Mouse (Mus musculus): Measurements from ENCODE around the gene Nelfb. TPM values are rescaled to one million over a fixed set of nuclear protein-coding genes. Genes with fewer than 3 reads are reported as not detected.

Nelfb gene
- total RNA-seq, 2 experiments from 2014 or later: 50.6 to 59.3 TPM

DNA sequence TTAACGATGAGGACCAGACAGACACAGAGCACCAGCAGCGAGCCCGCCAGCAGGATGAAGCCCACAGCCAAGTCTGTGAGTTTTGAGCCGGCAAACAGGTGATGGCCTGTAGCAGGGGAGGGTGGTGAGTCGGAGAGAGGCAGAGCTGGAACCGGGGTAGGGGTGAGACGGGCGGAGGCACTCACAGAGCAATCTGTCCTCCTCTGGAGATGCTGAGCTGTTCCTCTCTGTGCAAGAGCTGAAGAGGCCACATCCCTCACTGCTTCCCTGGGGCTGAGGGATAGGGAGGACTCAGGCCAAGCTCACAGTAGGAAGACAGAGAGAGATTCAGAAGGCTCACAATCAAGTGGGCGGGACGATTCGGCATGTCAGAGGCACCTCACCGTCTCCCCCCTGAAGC is 19.7 kb upstream of the Nelfb start:
- DNase-seq (ENCODE audit: low spot score in 2 of 2): no peak

DNA sequence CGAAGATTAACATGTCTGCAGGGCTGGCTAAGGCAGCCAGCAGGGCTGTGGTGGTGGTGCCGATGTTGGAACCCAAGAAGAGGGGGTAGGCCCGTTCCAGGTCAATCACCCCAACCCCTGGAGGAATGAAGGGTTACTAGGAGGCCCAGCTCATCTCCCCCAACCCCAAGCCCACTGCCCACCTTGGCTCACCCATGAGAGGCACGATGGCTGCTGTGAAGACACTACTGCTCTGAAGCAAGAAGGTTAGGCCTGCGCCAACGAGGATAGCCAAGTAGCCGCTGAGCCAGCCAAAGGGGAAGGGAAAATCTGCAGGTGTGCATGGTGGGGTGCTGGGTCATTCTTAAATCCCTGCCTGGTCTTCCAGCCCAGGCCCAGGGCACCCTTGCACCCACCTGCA is 19.3 kb upstream of the Nelfb start:
- no peak for DNase-seq (ENCODE audit: low spot score in 2 of 2)

DNA sequence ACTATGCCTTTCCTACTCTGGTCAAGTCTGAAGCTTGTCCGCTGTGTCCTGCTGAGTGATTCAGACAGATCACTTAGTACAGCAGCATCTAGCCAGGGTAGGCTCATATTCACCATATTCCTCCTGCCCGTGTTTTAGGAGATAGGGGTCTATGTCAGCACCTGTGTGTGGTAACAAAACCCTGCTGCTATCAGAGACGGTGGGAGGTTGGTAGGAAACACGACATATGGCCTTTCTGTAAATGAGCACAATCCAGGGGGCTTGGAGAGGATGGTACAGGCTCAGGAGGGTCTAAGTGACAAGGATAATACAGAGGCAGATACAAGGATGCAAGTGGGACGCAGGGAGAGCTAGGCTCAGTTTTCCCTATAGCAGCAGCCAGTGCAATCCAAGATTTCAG is 18.3 kb upstream of the Nelfb start:
- DNase-seq (ENCODE audit: low spot score in 2 of 2): no peak

DNA sequence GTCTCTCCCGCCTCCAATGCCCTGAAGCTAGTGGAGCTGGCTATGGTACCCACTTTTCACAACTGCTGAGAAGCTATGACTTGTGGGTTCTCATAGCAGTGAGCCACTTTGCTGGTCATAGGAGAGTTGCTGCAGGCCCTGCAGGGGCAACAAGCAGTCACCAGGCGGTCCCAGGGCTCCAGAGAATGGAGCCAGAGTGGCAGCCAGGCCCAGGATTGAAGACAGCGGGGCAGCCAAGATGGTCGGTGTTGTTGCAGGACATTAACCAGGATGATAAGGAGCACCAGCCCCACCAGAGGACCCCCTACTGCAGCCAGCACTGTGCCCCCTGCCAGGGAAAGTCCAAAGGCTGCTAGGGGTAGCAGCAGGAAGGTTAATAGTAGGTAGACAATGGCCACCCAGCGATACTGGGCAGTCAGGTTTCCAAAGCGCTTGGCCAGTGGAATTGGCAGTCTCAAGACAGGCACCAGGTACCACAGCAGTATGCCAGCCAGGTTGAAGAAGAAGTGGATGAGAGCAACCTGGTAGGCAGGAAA is 17.8 kb upstream of the Nelfb start:
- DNase-seq (ENCODE audit: low spot score in 2 of 2): no peak

DNA sequence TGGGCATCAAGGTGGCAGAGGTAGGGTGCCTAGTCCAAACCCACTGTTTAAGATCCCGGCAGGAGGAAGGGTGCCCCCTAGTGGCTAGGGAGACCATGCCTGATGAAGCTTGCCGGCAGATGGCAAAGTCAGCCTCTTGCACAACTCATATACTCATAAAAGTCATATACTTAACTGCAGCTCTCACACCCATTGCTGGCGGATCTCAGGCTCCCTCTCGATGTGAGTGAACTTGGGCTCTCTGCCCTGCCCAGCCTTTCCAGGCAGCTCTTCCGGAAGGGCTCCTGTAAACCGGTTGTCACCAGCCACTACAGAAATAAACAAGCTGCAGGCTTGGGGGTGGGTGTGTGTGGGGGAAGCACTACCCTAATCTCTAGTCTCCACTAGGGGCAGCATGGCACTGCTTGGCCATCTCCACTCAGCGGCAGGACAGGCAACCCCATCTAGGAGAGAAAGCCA is 17.2 kb upstream of the Nelfb start:
- DNase-seq (ENCODE audit: low spot score in 2 of 2): peak; percentile 79 to 86

DNA sequence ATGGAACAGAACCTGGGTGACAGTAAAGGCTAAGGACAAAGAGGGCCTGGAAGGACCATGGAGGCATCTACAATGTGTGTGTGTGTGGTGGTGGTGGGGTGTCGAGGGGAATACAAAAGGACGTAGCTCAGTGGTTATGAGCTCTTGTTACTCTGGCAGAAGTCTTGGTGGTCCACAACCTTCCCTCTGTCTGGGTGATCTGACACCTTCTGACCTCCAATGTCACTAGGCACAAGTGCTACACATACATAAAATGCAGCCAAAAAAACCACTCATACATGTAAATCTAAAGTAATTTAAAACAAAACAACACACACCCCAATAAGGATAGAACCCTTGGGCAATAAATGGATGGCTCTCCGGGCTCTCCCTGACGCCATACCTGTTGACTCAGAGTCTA is 16.1 kb upstream of the Nelfb start:
- DNase-seq (ENCODE audit: low spot score in 2 of 2): no peak

DNA sequence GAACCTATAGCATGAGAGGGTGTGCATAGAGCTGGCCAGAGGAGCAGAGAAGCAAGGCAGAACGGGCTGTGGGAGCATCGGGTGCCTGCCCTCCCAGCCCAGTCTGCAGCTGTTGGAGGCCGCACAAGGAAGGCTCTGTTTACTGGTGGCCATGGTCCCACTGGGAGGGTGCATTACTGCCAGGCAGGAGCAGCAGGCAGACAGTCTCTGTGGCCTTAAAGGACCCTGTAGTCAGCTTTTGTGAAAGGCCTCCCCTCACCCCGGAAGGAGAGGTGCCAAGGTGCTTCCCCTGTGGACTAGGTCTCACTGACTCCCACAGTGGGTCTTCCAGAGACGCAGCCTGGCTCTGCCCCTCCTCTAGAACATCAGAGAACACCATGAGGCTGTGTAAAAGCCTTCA is 15.6 kb upstream of the Nelfb start:
- DNase-seq (ENCODE audit: low spot score in 2 of 2): peak; percentile 58 to 67

DNA sequence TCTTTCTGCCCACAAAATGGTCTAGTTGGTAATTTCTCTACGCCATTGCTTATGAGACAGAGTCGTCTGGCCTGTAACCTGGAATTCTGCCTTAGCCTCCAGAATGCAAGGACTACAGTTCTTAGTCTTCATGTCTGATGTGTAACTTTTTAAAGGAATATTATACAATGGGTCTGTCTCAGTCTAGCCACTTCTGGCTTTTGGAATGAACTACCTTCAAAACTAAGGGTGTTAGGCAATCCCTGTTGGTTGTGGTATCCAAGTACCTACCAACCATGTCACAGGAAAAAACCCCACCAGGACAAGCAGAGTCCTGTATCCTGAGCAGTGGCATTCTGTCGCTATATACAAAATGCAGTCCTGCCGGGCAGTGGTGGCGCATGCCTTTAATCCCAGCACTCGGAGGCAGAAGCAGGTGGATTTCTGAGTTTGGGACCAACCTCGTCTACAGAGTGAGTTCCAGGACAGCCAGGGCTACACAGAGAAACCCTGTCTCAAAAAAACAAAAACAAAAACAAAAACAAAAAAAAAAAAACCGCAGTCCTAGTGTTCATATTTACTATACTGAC is 14.6 kb upstream of the Nelfb start:
- DNase-seq (ENCODE audit: low spot score in 2 of 2): no peak

DNA sequence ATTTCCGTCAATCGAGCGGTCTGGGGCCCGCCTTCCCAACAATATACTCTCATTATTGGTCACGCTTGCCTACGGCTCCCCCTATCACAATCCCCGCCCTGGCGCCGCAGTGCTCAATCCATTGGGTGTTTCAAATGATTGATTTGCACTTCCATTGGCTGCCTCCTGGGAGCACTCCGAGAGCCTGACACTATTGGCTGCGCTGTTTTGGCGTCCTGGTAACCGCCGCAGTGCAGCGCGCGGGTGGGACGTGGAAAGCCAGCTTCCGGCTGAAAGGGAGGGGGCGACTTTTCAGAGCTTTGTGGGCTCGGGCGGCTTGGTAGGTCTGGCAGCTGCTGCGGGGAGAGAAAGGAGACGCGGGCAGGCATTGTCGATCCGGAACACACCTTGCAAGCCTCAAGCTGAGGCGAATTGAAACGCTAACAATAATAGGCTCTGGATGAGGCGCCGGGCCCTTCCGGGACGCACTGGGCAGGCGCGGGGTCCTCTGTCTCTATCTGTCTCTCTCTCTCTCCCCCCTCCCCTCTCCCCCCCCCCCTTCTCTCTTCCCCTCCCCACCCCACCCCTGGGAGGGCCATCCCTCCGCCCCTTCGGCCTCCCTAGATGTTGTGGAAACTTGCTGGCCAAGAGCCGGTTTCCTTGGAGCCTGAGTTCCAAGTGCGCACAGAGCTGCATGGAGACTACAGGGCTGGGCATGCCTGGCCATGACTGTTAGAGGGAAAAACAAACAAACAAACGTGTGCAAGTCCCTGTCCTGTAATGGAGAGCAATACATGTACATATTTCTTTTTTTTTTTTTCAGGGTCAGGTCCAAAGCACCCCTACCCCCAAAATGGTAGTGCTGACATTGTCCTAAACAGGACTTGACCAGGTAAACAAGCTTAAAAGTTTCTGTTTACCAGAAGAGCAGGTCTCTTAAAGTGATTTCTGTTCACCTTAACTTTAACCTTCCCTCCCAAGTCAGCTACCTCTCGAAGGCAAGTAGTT is 13.8 kb upstream of the Nelfb start:
- peak; percentile 97 for DNase-seq (ENCODE audit: low spot score in 2 of 2)

DNA sequence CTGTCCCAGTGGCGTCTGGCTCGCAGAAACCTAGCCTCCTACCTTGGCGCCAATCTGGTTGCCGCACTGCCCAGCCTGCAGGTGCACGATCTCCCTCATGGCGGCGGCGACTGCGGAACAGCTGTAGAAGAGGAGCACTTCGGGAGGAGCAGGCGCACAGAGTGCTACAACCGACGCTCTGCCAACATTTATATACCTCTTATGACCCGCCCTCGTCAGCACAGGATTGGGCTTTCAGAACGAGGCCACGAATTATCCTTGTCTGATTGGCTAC is 13.1 kb upstream of the Nelfb start, which contains the start of gene Tubb4b:
Gene Tubb4b (minus strand): TSS at position 211 of the 274 bp plus-strand sequence.
- no peak for DNase-seq (ENCODE audit: low spot score in 2 of 2)

DNA sequence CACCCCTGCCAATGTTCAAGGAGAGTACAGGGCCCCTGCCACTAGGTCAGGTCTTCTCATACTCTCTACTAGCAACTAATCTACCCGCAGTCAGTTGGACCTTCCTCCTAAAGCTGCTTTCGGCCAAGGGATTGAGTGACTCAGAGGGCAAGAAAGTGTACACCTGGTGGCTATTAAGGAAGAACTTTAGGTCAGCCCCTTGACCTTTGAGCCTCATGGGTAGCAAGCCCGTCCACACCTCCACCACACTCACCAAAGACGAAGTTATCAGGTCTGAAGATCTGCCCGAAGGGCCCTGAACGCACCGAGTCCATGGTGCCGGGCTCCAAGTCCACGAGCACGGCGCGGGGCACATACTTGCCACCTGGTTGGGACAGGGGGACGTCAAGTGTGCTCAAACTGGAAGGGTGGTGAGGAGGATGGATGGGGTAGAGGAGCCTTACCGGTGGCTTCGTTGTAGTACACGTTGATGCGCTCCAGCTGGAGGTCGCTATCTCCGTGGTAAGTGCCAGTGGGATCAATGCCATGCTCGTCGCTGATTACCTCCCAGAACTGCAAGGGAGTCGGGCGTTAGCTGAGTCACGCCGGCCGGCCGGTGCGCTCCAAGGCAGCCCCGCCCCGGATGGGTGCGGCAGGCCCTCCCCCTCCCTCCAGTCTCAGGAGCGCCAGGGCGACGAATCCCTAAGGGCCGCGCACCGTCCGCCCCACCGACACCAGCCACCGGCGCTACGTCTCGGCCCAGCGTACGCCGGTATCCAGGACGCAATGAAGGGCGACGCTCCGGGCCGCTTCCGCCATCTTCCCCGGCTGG is 12.6 kb upstream of the Nelfb start:
- DNase-seq (ENCODE audit: low spot score in 2 of 2): peak in 1 of 2 experiments; percentile 58

DNA sequence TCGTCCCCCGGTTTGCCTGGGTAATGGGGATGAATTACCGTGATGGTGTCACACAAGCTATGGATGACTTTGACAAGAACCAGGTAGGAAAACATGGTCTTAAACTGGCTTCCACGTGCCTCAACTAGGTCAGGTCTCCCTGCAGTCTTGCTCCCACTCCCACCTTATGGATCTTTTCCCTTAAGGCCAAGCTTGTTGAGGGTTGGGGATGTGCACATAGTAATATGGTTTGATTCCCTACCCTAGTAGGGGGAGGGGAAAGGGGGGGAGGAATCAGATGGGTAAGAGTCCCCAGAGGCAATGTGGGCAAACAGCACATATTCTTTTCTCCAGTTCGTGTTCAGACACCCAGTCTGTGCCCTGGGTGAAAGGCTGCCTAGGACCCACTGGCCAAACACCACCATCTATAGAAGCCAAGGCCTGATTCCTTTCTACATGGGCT is 10.1 kb upstream of the Nelfb start:
- DNase-seq (ENCODE audit: low spot score in 2 of 2): no peak

DNA sequence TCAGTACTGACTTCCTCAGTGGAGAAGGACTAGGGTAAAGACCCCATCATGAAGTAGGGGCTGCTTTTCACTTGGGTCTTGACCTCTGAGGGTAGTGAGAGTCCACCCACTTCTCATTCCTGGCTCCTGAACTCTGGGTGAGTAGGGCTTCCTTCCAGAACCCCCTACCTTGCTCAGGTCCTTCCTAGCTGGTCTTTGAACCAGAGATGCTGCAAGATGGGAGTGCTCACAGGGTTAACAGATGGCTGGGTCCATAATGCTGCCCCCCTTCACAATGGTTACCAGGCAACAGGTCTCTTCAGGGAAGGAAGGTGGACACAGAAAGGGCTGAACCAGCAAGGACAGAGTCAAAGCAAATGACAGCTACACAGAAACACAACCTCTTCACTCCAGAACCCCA is 7.2 kb upstream of the Nelfb start, which contains the start of gene Fam166a:
Gene Fam166a (plus strand): TSS at position 301 of the 400 bp plus-strand sequence.
- DNase-seq (ENCODE audit: low spot score in 2 of 2): no peak

DNA sequence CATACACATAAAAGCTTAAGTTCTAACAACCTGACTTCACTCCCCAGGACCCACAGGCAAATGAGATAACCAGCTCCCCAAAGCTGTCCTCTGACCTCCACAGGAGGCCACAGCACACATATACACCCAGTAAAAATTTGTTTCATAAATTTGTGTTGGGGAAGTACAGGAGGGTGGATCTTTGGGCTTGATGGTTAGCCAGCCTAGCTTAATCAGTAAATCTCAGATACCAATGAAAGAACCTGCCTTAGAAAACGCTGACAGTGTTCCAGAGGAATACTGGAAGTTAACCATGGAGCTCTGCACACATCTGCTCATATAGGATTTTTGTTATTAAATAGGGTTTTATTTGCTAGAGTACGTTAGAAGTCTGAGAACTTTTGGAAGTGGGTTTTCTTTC is 6.4 kb upstream of the Nelfb start:
- no peak for DNase-seq (ENCODE audit: low spot score in 2 of 2)

DNA sequence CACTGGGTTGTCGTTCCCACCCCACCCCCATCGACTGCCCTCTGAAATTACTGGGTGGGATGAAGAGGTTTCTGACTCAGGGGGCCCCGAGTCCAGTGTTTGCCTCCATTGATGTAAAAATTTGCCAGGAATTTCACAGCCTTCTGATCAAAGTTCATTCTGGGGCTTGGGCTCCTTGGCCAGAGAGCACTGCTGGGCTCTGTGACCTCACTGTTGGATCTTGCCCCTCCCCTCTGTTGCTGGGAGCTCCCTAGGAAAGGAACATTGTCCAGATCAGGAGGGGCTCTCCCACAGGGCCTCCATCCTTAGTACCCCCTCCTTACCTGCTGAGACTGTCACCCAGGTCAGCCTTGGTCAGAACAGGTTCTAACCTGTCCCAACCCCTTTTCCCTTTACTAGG is 3.2 kb upstream of the Nelfb start, which contains the start of gene Stpg3:
Gene Stpg3 (minus strand): TSS at position 194 of the 400 bp plus-strand sequence.
- no peak for DNase-seq (ENCODE audit: low spot score in 2 of 2)

DNA sequence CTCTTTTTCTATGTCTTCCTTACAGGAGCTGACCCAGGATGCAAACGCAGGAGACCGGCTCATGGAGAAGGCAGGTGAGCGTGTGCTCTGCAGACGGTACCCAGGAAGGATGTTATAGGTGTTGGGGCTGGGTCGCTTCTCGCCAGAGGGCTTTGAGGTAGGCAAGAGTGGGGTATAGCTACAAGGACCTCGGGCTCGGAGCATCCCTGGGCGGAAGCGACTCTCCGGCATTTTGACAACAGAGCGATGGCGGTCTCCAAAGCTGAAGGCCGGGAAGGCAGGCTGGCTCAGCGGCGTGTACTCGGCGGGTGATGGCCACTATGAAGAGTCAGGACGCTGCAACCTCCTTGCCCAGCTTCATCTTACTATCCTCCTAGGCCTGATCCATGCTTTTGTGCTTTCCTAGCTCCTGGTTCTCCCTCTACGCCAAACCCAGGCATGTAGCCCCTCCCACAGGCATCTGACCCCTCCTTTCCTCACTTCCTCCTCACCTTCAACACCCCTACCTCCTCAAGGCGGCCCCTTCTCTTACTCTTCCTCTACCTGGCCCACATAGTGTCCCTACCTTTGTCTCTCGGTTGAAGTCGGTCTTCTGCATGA is 2.1 kb upstream of the Nelfb start:
- DNase-seq (ENCODE audit: low spot score in 2 of 2): no peak

DNA sequence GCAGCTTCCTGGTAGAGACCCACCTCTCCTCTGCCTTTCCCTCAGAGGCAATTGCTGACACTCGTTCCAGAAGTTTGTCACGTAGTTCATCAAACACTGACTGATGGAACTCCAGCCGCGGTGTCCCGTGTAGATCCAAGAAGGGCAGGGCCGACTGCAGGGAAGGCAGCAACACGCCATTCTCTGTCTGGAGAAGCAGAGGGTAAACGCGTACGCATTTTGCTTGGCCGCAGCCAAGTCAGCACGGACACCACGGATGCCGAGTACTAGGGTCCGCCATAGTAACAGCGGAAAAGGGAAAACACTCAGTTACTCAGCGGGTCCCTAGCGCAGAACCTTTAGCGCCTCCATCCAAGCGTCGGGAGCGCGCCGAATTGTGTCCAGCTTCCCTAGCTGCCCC is 603 bp downstream of the Nelfb start:
- no peak for DNase-seq (ENCODE audit: low spot score in 2 of 2)

DNA sequence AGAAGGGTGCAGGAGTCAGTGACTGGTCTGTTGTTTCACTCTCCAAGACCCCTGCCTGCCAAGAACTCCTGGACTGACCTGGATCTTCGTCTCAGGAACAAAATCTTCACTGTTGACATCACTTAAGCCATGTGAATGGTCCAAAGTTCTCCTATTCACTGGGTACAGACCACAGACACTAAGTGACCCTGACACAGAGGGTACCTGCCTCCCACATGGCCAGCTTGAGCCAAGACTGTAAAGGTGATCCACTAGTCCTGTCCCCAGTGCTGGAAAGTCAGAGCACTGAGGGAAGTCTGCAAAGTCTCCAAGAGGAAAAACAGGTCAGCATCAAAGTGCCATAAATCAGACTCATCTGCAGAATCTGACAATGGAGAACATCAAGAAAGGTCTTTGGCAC is 3.7 kb downstream of the Nelfb start:
- DNase-seq (ENCODE audit: low spot score in 2 of 2): no peak

DNA sequence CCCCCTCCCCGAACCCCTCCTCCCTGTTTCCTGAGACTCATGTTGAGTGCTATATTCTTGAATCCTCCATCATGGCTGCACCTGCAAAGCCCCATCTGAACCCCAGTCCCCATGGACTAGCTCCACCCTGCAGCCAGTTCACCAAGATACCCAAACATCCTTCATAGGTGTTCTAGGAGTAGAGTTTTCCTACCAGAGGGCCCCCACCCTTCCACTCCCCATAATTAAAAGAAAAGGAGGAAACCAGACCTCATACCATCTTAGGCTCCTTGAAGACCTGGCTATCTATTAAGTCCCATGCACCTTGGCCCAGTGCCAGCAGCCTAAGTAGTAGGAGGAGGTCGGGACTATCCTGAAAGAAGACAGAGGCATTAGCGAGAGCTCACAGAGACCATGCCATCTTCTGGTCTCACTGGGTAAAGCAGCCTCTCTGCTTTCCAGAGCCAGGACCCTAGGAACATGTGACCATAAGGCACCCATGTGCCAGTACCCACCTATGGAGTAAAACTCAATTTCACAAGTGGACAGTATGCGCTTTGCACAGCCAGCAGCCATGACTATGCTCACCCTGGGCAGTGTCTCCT is 7.6 kb downstream of the Nelfb start:
- no peak for DNase-seq (ENCODE audit: low spot score in 2 of 2)

DNA sequence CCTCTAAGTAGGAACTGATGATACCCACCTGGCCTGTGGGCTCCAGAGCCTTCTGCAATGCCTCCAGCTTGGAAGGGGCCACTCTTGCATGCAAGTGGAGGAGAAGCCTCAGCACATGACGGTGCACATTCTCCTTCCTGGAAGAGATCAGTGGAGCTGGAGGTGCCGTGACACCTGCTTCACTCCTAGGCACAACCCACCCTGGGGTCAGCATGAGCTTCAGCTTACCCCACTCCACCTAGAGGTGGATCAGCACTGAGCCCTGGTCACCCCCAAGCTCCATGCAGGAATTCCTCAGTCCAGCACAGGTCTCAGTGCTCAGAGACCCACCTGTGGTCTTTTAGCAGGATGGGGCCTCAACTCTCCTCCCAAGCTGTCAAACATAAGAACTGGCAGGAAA is 10.7 kb downstream of the Nelfb start:
- DNase-seq (ENCODE audit: low spot score in 2 of 2): no peak

DNA sequence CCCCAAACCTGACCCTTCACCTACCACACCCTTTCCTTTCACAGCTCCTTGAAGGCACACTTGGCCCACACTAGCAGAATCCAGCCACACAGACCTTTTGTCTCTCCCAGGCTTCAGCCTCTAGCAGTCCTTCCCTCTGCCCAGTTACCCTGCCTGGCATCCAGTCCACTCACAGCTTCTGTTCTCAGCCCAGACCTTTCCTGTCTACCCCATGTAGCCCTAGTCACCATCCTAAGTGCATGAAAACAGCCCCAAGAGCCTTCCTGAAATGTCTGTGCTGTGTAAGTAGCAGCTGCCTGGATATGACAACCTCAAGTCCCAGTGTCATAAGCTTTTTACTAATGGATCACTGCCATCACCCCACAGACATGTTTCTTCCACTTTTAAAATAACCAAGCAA is 13.3 kb downstream of the Nelfb start:
- DNase-seq (ENCODE audit: low spot score in 2 of 2): no peak

All from layer of hippocampus, postnatal 10 days (tissue).